Mouse (Mus musculus): ENCODE measurements at regions not wholly inside any gene's neighbourhood (a gene's known extent, or its start where the extent isn't known, plus 50 kb on each side); places are given as distances from the start of the nearest gene placed in this dataset.

DNA sequence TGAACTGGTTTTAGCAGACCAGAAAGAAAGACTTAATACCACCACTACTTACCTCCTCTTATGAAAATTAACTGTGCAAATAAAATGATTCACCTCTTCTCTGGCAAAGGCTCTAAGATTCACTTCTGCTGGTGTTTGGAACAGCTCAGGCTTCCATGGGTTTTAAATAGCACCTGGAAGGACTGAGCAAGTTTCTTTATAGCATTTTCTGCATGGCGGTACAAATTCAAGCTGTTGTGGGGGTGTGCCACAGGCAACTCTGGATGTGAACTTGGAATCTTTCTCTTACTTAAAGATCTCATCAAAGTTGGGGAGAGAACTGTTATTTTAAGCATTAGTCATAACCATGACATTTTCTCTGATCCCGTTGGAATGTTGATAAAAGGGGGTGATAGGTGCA is 350.1 kb upstream of the Cd180 start:
- H3K4me3 ChIP-seq (replicated peaks), result no peak overlapping the region
- H3K9me3 ChIP-seq (replicated peaks), result no peaks in the 10 kb centered on the region
- no peaks in the 10 kb centered on the region for H3K36me3 ChIP-seq
- DNase-seq (no peak), ATAC-seq (ENCODE audit: low read depth) (no peak)
- no peaks in the 10 kb centered on the region for H3K4me1 ChIP-seq (replicated peaks)
- H3K27me3 ChIP-seq, result no peaks in the 10 kb centered on the region
- no peak overlapping the region for H3K4me2 ChIP-seq
- H3K9ac ChIP-seq, result no peak overlapping the region
- no peak overlapping the region for H3K27ac ChIP-seq
- 72% methylated on average over 2 of the region's 2 CpGs for WGBS (ENCODE audit: insufficient replicate concordance)

DNA sequence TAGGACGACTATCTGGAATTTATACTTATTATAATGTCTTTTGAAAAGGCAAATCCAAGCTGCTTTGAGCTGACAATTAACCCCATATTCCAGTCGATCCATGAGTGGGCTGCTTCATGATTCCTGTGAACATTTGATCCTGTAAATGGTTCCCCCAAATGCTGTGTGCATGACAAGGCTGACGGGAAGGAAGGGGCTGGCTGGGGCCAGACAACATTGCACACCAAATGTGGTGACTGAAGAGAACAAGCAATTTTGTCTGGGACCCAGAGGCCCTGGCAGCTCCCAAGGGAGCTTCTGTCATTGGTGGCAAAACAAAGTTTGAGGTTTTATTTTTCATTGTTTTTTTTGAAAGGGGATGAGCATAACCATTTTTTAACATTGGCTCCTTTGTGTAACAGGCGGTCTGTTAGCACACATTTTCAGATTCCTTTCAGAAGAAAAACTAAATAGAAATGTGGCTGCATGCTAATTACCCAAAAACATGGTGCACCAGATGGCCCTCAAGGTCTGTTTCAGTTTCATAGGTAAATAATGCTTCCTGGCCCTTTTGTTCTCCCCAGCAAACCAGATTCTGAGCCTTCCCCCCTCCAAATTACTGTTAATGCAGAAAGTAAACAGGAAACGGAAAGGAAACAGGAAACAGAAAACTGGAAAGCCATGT is 348.6 kb upstream of the Cd180 start:
- H3K9me3 ChIP-seq (replicated peaks), result no peaks in the 10 kb centered on the region
- H3K4me3 ChIP-seq (replicated peaks), result no peak overlapping the region
- DNase-seq (no peak), ATAC-seq (ENCODE audit: low read depth) (no peak)
- no peaks in the 10 kb centered on the region for H3K4me1 ChIP-seq (replicated peaks)
- H3K4me2 ChIP-seq, result no peak overlapping the region
- no peaks in the 10 kb centered on the region for H3K27me3 ChIP-seq
- H3K9ac ChIP-seq, result no peak overlapping the region
- no peak overlapping the region for H3K27ac ChIP-seq
- 45% methylated on average over 5 of the region's 5 CpGs for WGBS (ENCODE audit: insufficient replicate concordance)
- H3K36me3 ChIP-seq, result no peaks in the 10 kb centered on the region

DNA sequence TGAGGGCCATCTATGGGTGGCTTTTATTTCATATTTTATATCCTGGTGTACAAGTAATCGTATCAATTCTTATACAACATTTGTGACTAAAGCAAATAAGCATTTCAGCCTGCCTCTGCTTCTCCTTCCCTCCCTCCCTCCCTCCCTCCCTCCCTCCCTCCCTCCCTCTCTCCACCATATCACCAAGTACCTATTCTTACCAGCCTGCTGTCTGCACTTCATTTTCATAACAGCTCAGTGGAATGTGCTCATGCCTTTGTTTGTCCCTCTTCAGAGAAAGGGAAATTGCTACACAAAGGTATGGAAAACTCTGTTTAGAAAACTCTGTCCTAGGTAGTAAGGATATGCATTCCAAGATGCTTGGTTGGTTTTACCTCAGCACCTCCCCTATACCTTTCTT is 343.9 kb upstream of the Cd180 start:
- 84% methylated on average over 1 of the region's 1 CpGs for WGBS (ENCODE audit: insufficient replicate concordance)

DNA sequence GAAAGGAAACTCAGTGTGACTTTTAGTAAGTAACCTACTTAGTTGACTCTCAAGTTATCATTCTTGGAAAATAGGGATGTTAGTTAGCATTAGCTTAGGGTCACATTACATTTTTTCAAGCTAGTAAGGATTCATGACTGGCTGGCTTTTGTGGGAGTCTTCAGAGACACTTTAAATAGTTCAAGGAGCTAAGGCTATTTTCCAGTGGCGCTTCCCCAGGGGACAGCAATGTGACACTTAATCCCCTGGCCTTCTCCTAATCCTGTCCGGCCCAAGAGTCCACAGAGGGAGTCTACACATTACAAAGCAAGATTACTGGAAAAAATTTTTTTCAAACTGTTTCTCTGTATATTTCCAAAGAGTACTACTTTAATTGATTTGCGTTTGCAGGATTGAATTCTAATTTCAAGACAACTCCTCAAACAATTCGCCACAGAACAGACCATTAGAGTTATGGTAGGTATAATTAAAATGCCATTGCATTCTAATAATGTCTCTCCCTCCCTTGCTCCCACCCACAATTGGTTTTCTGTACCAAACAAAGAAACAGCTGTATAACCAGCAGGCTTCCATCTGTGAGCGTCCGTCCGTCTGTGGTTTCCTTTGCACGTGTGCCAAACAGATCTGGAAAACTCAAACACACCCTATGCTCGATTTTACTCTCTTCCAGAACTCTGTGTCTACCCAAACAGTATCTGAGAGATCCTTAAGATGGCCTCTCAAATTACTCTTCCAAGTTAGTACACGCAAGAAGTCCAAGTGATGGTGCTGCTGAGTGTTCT is 341.1 kb upstream of the Cd180 start:
- no peak for ATAC-seq (ENCODE audit: low read depth)
- Histone ChIP-seq H3K4me2 (no peak overlapping the region), H3K36me3 (no peaks in the 10 kb centered on the region), H3K27me3 (no peaks in the 10 kb centered on the region), H3K4me1 (replicated peaks) (no peaks in the 10 kb centered on the region), H3K9me3 (replicated peaks) (no peaks in the 10 kb centered on the region), H3K27ac (no peak overlapping the region), H3K4me3 (replicated peaks) (no peak overlapping the region), H3K9ac (no peak overlapping the region)
- no peak for DNase-seq
- WGBS (ENCODE audit: insufficient replicate concordance), result 52% methylated on average over 10 of the region's 10 CpGs

More for the DNA sequence above, 343.9 kb upstream of the Cd180 start:
- DNase-seq (no peak), ATAC-seq (ENCODE audit: low read depth) (no peak)
- H3K4me1 ChIP-seq (replicated peaks), result no peaks in the 10 kb centered on the region
- H3K36me3 ChIP-seq, result no peaks in the 10 kb centered on the region
- no peaks in the 10 kb centered on the region for H3K9me3 ChIP-seq (replicated peaks)
- H3K4me2 ChIP-seq, result no peak overlapping the region
- H3K27ac ChIP-seq, result no peak overlapping the region
- H3K27me3 ChIP-seq, result no peaks in the 10 kb centered on the region
- H3K4me3 ChIP-seq (replicated peaks), result no peak overlapping the region
- H3K9ac ChIP-seq, result no peak overlapping the region

DNA sequence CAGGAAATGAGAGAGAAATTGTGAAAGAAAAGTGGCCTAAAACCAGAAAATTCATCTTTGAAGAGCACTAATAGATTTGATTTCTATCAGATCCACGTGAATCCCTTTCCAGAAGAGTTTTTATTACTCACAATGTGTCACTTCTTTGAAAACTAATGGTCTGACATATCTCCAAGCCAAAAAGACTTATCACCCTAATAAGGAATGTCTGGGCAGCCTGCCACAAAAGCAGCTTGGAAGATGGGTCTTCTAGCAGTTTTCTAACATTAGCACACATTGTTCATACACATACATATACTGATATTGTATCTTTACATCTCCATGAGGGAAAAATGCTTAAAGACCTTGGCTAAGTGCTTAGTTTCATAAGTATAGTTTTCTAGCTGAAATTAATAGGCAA is 337.8 kb upstream of the Cd180 start:
- Histone ChIP-seq H3K4me2 (no peak overlapping the region), H3K9me3 (replicated peaks) (no peaks in the 10 kb centered on the region), H3K27ac (no peak overlapping the region), H3K4me1 (replicated peaks) (no peaks in the 10 kb centered on the region), H3K36me3 (no peaks in the 10 kb centered on the region), H3K9ac (no peak overlapping the region), H3K27me3 (no peaks in the 10 kb centered on the region), H3K4me3 (replicated peaks) (no peak overlapping the region)
- ATAC-seq (ENCODE audit: low read depth) (no peak), DNase-seq (no peak)
- 32% methylated on average over 1 of the region's 1 CpGs for WGBS (ENCODE audit: insufficient replicate concordance)

DNA sequence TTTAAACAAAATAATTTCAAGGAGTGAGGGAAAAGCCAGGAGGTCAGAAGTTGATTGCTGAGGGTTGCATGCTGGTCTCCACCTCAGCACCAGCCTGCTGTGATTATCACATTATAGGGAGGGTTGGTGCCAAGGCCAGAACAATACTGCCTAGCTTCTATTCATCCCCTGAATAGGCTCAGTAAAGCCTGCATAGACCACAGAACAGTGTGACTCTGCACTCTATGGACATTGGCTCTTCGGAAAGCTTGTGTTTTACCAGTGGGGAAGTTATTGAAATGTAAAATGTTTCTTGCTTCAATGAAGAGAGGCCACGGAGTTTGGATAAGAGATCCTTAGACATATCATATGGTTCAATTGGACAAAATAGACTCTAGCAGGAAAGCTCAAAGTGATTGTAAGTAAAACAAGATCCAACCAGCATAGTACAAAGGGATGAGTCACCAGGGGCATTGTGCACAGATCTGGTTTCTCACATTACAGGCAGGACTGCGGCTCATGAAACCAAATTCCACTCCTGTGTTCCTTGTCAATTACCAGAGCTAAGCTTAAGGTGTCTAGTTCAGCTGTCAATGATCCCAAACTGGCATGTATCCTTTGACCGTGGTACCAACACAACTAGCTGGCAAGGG is 320.8 kb upstream of the Cd180 start:
- H3K27ac ChIP-seq, result no peak overlapping the region
- H3K9ac ChIP-seq, result no peak overlapping the region
- no peak overlapping the region for H3K4me3 ChIP-seq (replicated peaks)
- 70% methylated on average over 4 of the region's 4 CpGs for WGBS (ENCODE audit: insufficient replicate concordance)
- ATAC-seq (ENCODE audit: low read depth), result no peak
- no peak for DNase-seq
- H3K4me1 ChIP-seq (replicated peaks), result no peaks in the 10 kb centered on the region
- H3K4me2 ChIP-seq, result no peak overlapping the region
- H3K36me3 ChIP-seq, result no peaks in the 10 kb centered on the region
- no peaks in the 10 kb centered on the region for H3K9me3 ChIP-seq (replicated peaks)
- H3K27me3 ChIP-seq, result no peaks in the 10 kb centered on the region

DNA sequence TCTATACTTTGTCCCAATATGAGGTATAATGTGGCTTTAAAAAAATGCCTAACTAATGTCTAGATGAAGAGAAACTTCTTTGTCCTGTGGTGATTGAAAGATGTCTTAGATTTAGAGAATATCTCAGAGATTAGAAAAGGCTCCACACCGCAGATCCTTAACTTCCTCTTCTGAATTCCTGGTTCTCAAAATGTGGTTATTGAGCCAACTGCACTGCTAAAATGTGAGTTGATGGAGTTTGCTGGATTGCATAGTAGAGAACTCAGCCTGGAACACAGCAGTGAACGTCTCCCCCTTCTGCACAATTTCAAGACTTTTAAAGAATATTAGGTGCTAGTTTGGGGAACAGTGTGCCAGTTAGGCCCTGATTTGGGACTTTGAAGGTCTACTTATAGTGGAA is 312.7 kb upstream of the Cd180 start:
- no peaks in the 10 kb centered on the region for H3K27me3 ChIP-seq
- WGBS (ENCODE audit: insufficient replicate concordance), result 35% methylated on average over 2 of the region's 2 CpGs
- no peaks in the 10 kb centered on the region for H3K9me3 ChIP-seq (replicated peaks)
- no peak overlapping the region for H3K27ac ChIP-seq
- H3K36me3 ChIP-seq, result no peaks in the 10 kb centered on the region
- no peak for DNase-seq
- H3K9ac ChIP-seq, result no peak overlapping the region
- no peak overlapping the region for H3K4me2 ChIP-seq
- no peaks in the 10 kb centered on the region for H3K4me1 ChIP-seq (replicated peaks)
- no peak overlapping the region for H3K4me3 ChIP-seq (replicated peaks)
- ATAC-seq (ENCODE audit: low read depth), result no peak

DNA sequence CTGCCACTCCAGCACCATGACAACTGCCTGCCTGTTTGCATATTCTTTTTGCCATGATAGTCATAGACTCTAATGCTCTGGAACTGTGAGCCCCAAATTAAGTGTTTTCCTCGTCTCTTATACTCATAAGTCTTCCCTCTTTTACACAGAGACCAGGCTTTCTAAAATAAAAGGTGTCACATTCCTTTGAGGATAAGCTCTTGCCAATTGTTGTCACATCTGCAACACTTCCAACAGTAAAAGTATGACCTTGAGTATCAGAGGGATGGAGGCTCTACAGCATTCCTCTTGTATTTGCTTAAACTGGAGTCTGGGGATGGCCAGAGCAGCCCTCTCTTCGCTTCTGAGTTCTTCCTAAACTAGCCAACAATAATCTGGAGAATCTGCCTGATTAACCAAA is 301.4 kb upstream of the Cd180 start:
- Histone ChIP-seq H3K27ac (no peak overlapping the region), H3K4me2 (no peak overlapping the region), H3K9me3 (replicated peaks) (no peaks in the 10 kb centered on the region), H3K27me3 (no peaks in the 10 kb centered on the region), H3K9ac (no peak overlapping the region), H3K4me1 (replicated peaks) (no peaks in the 10 kb centered on the region), H3K4me3 (replicated peaks) (no peak overlapping the region), H3K36me3 (no peaks in the 10 kb centered on the region)
- 43% methylated on average over 2 of the region's 2 CpGs for WGBS (ENCODE audit: insufficient replicate concordance)
- DNase-seq (no peak), ATAC-seq (ENCODE audit: low read depth) (no peak)

DNA sequence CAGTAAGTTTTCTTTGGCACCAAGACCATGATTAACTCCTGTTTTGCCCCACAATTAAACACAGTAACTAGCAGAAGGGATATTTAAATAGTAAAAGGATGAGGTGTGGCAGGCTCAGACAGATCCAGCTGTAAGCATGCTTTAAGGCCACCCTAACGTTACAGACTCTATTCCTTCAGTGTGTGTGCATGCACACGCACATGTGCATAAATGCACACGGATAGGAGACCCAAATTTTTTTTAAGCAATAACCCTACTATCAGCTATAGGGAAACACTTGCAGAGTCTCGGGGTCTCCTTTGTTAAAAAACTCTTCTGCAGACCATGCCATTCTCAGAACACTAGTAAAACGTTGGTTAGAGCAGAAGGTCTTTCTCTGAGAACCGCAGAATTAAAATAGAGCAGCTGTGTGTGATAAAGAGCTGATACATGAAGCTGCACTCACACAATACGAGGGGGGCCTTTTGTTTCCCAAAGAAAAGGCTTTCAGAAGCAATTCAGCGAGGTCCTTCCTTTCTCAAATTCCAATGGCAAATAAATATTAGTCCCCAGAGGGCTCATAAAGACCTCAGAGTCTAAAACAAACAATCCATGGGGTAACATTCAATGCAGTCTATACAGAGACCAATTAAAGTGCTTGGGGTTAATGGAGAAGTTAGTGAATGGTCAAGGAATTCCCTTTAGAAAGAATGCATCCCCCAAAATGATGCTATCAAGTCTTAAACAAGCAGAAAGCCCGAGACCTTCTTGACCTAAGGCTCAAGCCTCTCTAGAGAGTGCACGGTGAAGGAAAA is 300.3 kb upstream of the Cd180 start:
- 56% methylated on average over 10 of the region's 10 CpGs for WGBS (ENCODE audit: insufficient replicate concordance)

DNA sequence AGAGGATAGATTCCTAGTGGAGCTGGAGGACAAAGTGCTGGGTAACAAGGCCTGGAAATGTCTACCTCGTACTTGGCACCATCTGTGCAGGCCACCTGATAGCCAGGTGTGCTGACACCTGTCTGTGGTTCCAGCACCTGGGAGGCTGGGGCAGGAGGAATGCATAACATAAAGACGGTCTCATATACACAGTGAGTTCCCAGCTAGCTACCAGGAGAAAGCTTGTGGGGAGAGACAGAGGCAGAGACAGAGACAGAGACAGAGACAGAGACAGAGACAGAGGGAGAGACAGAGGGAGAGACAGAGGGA is 299.7 kb upstream of the Cd180 start:
- H3K9me3 ChIP-seq (replicated peaks), result no peaks in the 10 kb centered on the region
- no peak overlapping the region for H3K4me2 ChIP-seq
- no peak for ATAC-seq (ENCODE audit: low read depth)
- H3K4me3 ChIP-seq (replicated peaks), result no peak overlapping the region
- WGBS (ENCODE audit: insufficient replicate concordance), result 51% methylated on average over 2 of the region's 2 CpGs
- H3K27me3 ChIP-seq, result no peaks in the 10 kb centered on the region
- no peak for DNase-seq
- H3K27ac ChIP-seq, result no peak overlapping the region
- H3K36me3 ChIP-seq, result no peaks in the 10 kb centered on the region
- no peak overlapping the region for H3K9ac ChIP-seq
- H3K4me1 ChIP-seq (replicated peaks), result no peaks in the 10 kb centered on the region

More for the DNA sequence above, 300.3 kb upstream of the Cd180 start:
- Histone ChIP-seq H3K27ac (no peak overlapping the region), H3K4me1 (replicated peaks) (no peaks in the 10 kb centered on the region), H3K27me3 (no peaks in the 10 kb centered on the region), H3K9me3 (replicated peaks) (no peaks in the 10 kb centered on the region), H3K4me2 (no peak overlapping the region), H3K9ac (no peak overlapping the region), H3K36me3 (no peaks in the 10 kb centered on the region), H3K4me3 (replicated peaks) (no peak overlapping the region)
- DNase-seq (no peak), ATAC-seq (ENCODE audit: low read depth) (no peak)

DNA sequence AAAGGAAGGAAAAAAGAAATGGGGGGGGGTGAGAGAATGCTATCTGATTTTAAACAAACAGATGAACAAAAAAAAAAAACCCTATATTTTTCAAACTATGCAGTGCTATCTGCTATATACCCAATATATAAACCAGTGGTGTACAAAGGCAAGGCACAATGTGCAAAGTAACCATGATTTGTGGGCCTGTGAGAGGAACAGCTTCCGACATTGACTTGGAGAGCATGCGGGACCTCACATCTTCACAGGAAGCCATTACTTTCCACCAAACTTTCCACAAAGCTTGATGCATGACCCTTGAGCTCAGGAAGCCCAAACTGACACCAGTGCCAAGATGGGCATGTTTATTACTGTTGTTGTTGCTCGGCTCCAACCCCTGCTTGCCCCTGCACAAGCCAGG is 299.3 kb upstream of the Cd180 start:
- H3K4me1 ChIP-seq (replicated peaks), result no peaks in the 10 kb centered on the region
- no peak overlapping the region for H3K9ac ChIP-seq
- DNase-seq, result no peak
- no peak for ATAC-seq (ENCODE audit: low read depth)
- no peaks in the 10 kb centered on the region for H3K36me3 ChIP-seq
- WGBS (ENCODE audit: insufficient replicate concordance), result 71% methylated on average over 3 of the region's 3 CpGs
- no peak overlapping the region for H3K4me3 ChIP-seq (replicated peaks)
- no peak overlapping the region for H3K27ac ChIP-seq
- H3K27me3 ChIP-seq, result no peaks in the 10 kb centered on the region
- no peaks in the 10 kb centered on the region for H3K9me3 ChIP-seq (replicated peaks)
- H3K4me2 ChIP-seq, result no peak overlapping the region

Data from liver, embryonic 13.5 days (tissue).